In the genomic region with DNA sequence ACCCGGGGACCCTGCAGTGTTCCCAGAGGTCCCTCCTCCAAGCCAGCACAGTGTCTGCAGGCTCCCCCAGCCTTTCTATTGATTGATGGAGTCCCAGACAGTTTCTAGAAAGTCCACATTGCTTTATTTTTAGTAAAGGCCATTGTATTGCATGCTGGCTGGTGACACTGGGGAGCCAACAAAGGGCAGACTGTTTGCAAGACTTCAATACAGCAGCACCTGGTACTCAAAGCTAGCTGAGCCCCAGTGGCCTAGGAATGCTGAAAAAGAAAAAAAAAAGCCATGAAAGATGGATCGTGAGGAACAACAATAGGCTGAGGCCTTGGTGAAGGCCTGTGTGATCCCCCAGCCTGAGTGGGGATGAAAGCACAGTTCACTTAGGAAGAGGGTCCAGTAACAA, we compare ENCODE assay signal across 25 mouse cellular contexts.
A peak's percentile ranks its signal among the peaks of the same experiment; 100 is the strongest.
DNase-seq lines count a peak whose midpoint lies in the region; ATAC-seq and TF ChIP-seq lines count a peak whose summit lies in the region.
"Had no signal": no experiment of that assay in that cellular context is flagged by ENCODE, and none has a peak within 500 bp of the region (broad histone marks: within the 10 kb centered on the region; RNA-seq: fewer than 3 reads in every experiment).

No protein-coding gene starts in this region.

- no peak for ATAC-seq in forebrain, embryonic 14.5 days
- ATAC-seq in forebrain, embryonic 15.5 days (replicated peaks): no peak
- no peak; the same call in 1 of the 2 replicates for ATAC-seq in lung, embryonic 15.5 days (ENCODE audit: borderline replicate concordance, extremely low read depth, low FRiP score, low TSS enrichment)
- ATAC-seq: intestine, embryonic 15.5 days; midbrain, embryonic 15.5 days had no signal

- no peaks in the 10 kb centered on the region for H3K27me3 ChIP-seq in forebrain, embryonic 14.5 days (replicated peaks; ENCODE audit: control insufficient read depth, insufficient read depth, low read length)
- H3K27me3 ChIP-seq in forebrain, embryonic 15.5 days: no peaks in the 10 kb centered on the region
- no peaks in the 10 kb centered on the region for H3K27me3 ChIP-seq in lung, embryonic 15.5 days
- H3K27me3 ChIP-seq in embryonic facial prominence, embryonic 10.5 days (replicated peaks; ENCODE audit: low read depth, poor library complexity, severe bottlenecking): no peaks in the 10 kb centered on the region
- H3K27me3 ChIP-seq: heart, embryonic 15.5 days; intestine, embryonic 15.5 days; midbrain, embryonic 15.5 days had no signal

- no peak overlapping the region for H3K9ac ChIP-seq in forebrain, embryonic 14.5 days (ENCODE audit: low read length)
- no peak overlapping the region for H3K9ac ChIP-seq in forebrain, embryonic 15.5 days (replicated peaks)
- no peak overlapping the region for H3K9ac ChIP-seq in lung, embryonic 15.5 days
- H3K9ac ChIP-seq: heart, embryonic 15.5 days; intestine, embryonic 15.5 days; midbrain, embryonic 15.5 days had no signal

- no peak for TF ChIP-seq CTCF in brain, embryonic 14.5 days (IDR thresholded peaks at IDR 0.05; ENCODE audit: borderline replicate concordance, extremely low read depth, insufficient read depth, insufficient read length)

- no peaks in the 10 kb centered on the region for H3K9me3 ChIP-seq in forebrain, embryonic 14.5 days (replicated peaks; ENCODE audit: control insufficient read depth, low read length)
- no peaks in the 10 kb centered on the region for H3K9me3 ChIP-seq in forebrain, embryonic 15.5 days
- no peaks in the 10 kb centered on the region for H3K9me3 ChIP-seq in lung, embryonic 15.5 days
- H3K9me3 ChIP-seq in embryonic facial prominence, embryonic 10.5 days: no peaks in the 10 kb centered on the region
- H3K9me3 ChIP-seq: heart, embryonic 15.5 days; intestine, embryonic 15.5 days; midbrain, embryonic 15.5 days had no signal

- no peak overlapping the region for H3K27ac ChIP-seq in forebrain, embryonic 14.5 days (ENCODE audit: low read depth, low read length)
- no peak overlapping the region for H3K27ac ChIP-seq in forebrain, embryonic 15.5 days (replicated peaks)
- 0 out of 2 replicates have a peak overlapping the region, but pooled peaks have one; percentile 6 for H3K27ac ChIP-seq in lung, embryonic 15.5 days
- peak overlapping the region; percentile 72 for H3K27ac ChIP-seq in embryonic facial prominence, embryonic 10.5 days (replicated peaks)
- H3K27ac ChIP-seq: heart, embryonic 15.5 days; intestine, embryonic 15.5 days; left cerebral cortex, adult 2 months; midbrain, embryonic 15.5 days had no signal

- no peak for TF ChIP-seq POLR2A in brain, embryonic 14.5 days (IDR thresholded peaks at IDR 0.05; ENCODE audit: borderline replicate concordance, extremely low read depth, insufficient read depth, insufficient read length, poor library complexity, severe bottlenecking)

- H3K4me3 ChIP-seq in forebrain, embryonic 14.5 days (ENCODE audit: low read depth, low read length): no peak overlapping the region
- no peak overlapping the region for H3K4me3 ChIP-seq in forebrain, embryonic 15.5 days
- no peak overlapping the region for H3K4me3 ChIP-seq in lung, embryonic 15.5 days
- H3K4me3 ChIP-seq in embryonic facial prominence, embryonic 10.5 days: no peak overlapping the region
- H3K4me3 ChIP-seq: heart, embryonic 15.5 days; intestine, embryonic 15.5 days; left cerebral cortex, adult 2 months; midbrain, embryonic 15.5 days had no signal

- no peaks in the 10 kb centered on the region for H3K4me1 ChIP-seq in forebrain, embryonic 14.5 days (ENCODE audit: control insufficient read depth, insufficient read depth, low read length)
- no peaks in the 10 kb centered on the region for H3K4me1 ChIP-seq in forebrain, embryonic 15.5 days
- peaks cover 7% of the 10 kb centered on the region; the same call in 1 of the 2 replicates for H3K4me1 ChIP-seq in lung, embryonic 15.5 days
- peaks cover 6% of the 10 kb centered on the region for H3K4me1 ChIP-seq in embryonic facial prominence, embryonic 10.5 days
- H3K4me1 ChIP-seq: heart, embryonic 15.5 days; intestine, embryonic 15.5 days; midbrain, embryonic 15.5 days had no signal

- 26% methylated on average over 2 of the region's 2 CpGs for WGBS in forebrain, embryonic 14.5 days
- 26% methylated on average over 2 of the region's 2 CpGs for WGBS in forebrain, embryonic 15.5 days
- WGBS in lung, embryonic 15.5 days: 54% methylated on average over 2 of the region's 2 CpGs
- WGBS in embryonic facial prominence, embryonic 10.5 days: 32% methylated on average over 2 of the region's 2 CpGs

- H3K36me3 ChIP-seq in forebrain, embryonic 14.5 days (ENCODE audit: control insufficient read depth, insufficient read depth, low read length): no peaks in the 10 kb centered on the region
- no peaks in the 10 kb centered on the region for H3K36me3 ChIP-seq in forebrain, embryonic 15.5 days
- H3K36me3 ChIP-seq in lung, embryonic 15.5 days: no peaks in the 10 kb centered on the region
- no peaks in the 10 kb centered on the region for H3K36me3 ChIP-seq in embryonic facial prominence, embryonic 10.5 days (replicated peaks)
- H3K36me3 ChIP-seq: heart, embryonic 15.5 days; intestine, embryonic 15.5 days; midbrain, embryonic 15.5 days had no signal

- peak; percentile 12 for DNase-seq in forebrain, embryonic 14.5 days (ENCODE audit: low spot score)
- DNase-seq in lung, postnatal 10 days: no peak
- peak; percentile 55 for DNase-seq in brain, embryonic 14.5 days (ENCODE audit: low read depth)
- DNase-seq in embryonic facial prominence, embryonic 10.5 days (ENCODE audit: low spot score): no peak
- DNase-seq in left cerebral cortex, adult 8-10 months (ENCODE audit: low spot score in 2 of 2): no peak
- DNase-seq in lung, adult 18-20 months: no peak
- DNase-seq: adrenal gland, postnatal 25 days; cerebellum, adult 11-12 months; cerebellum, postnatal 14 days; heart, adult 18-20 months; kidney, adult 9 months; kidney, postnatal 36 days; layer of hippocampus, adult 9-11 months; lung, adult 2 months; lung, postnatal 4 days; right cerebral cortex, adult 18-20 months; thymus, adult 18-20 months; thymus, postnatal 4 days had no signal

- no peak overlapping the region for H3K4me2 ChIP-seq in forebrain, embryonic 14.5 days (ENCODE audit: low read length)
- H3K4me2 ChIP-seq in forebrain, embryonic 15.5 days (replicated peaks): no peak overlapping the region
- no peak overlapping the region for H3K4me2 ChIP-seq in lung, embryonic 15.5 days
- H3K4me2 ChIP-seq: heart, embryonic 15.5 days; intestine, embryonic 15.5 days; liver, embryonic 11.5 days; midbrain, embryonic 15.5 days had no signal

Comparison
In these comparisons a context has a peak if more than half of its experiments do, and no peak if none do; other contexts are left out.
1. DNase-seq: peak in forebrain, embryonic 14.5 days (single experiment) and brain, embryonic 14.5 days (single experiment); none in lung, postnatal 10 days (single experiment), embryonic facial prominence, embryonic 10.5 days (single experiment), left cerebral cortex, adult 8-10 months (0 of 2) and lung, adult 18-20 months (0 of 2).
2. H3K27ac ChIP-seq: peak in lung, embryonic 15.5 days (single experiment) and embryonic facial prominence, embryonic 10.5 days (single experiment); none in forebrain, embryonic 14.5 days (single experiment) and forebrain, embryonic 15.5 days (single experiment).